Mouse (Mus musculus) left cerebral cortex, postnatal 4 days (tissue): ENCODE data around the gene Gm10382. TPM values are rescaled to one million over a fixed set of nuclear protein-coding genes. Genes with fewer than 3 reads are reported as not detected.
A peak's percentile ranks its signal among the peaks of the same experiment; 100 is the strongest.

Experiments used
- DNase-seq: peaks from one replicate; pipeline ENCODE4 v3.0.0-alpha.2; 2022
- intact Hi-C: fragments of 180-260 bp; cut with DNase I; formaldehyde crosslinking; loops from one replicate; pipeline ENCODE4 v1.15.1; 2025
- total RNA-seq, 2 experiments: library from RNA; stranded (reverse); gene quantifications; 2 replicates each; pipeline ENCODE4 v1.2.3; 2021

Gene Gm10382
- under 1 TPM; 0.48 to 0.52 TPM for total RNA-seq

- intact Hi-C loops: no loop called here
- peak; percentile 82 for DNase-seq
Measured at GRCm38 (mm10) chr5:125389131-125389578, at the start of gene Gm10382. Gm10382 (plus strand) TSS chr5:125389322.

DNA sequence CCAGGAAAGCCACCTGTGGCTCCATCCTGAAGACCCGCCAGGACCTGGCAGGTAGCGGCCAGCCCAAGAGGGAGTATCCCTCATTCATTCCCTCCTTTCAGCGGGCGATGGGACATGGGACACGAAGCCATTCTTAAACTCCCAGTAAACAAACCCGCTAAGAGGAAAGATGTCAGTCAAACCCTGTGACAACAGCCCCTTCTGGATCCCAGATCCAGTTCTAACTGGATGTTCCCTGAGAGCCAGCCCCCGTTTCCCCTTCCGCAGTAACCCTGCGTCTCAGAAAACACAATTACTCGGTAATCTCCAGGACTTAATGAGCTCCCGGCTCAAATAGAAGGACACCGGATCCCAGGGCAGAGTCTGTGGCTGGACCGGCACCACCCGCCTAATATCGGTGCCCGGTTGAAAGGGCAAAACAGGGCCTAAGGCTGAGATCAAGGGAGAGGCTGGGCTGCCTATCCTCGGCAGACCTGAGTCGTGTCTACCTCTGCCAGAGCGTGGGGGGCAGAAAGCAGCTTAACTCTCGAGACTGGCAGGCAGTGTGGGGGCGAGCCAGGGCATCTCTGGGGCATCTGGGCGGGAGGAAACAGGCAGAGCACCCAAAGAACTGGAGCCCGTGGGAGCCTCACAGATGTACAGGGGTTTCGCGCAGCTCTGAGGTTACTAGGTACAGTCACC, 49.1 kb upstream of the Gm10382 start:
- no peak for DNase-seq
- intact Hi-C loops: loop anchor here (10.0 kb wide), 1 partner anchor 55 kb away; no protein-coding TSS in a partner anchor

DNA sequence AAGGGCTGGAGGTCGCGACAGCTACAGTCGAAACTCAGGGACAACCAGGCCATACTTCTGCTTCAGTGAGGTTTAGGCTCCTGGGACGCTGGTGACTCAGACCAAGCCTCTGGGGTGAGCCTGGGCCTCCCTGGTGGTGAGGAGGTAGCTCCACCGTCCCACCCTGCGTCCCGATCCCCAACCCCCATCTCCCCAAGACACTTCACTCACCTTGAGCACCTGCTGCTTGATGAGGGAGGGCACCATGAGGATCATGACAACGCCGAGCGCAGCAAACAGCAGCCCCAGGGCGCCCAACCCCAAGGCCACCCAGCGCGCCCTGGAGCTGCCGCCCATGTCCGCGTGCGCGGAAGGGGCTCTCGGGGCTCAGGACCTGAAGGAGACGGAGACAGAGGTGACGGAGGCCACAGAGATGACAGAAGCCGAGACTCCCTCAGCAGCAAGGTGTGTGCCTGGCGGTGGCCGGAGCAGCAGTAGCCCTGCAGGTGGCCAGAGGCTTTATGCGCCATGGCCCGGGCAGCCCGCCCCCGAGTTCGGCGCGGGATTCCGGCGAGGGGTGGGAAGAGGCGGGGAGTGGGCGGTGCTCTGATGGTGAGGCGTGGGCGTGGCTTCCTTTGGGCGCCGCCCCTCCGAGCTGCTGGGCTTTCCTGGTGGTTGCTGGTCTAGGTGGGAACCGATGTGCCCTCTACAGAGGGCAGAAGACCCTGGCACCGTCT, 48.4 kb upstream of the Gm10382 start, which contains the start of gene Scarb1:
Gene Scarb1 (minus strand): TSS at position 548 of the 716 bp plus-strand sequence.
- DNase-seq: peak; percentile 85
- intact Hi-C loops: loop anchor here (10.0 kb wide), 1 partner anchor 56 kb away; no protein-coding TSS in a partner anchor

DNA sequence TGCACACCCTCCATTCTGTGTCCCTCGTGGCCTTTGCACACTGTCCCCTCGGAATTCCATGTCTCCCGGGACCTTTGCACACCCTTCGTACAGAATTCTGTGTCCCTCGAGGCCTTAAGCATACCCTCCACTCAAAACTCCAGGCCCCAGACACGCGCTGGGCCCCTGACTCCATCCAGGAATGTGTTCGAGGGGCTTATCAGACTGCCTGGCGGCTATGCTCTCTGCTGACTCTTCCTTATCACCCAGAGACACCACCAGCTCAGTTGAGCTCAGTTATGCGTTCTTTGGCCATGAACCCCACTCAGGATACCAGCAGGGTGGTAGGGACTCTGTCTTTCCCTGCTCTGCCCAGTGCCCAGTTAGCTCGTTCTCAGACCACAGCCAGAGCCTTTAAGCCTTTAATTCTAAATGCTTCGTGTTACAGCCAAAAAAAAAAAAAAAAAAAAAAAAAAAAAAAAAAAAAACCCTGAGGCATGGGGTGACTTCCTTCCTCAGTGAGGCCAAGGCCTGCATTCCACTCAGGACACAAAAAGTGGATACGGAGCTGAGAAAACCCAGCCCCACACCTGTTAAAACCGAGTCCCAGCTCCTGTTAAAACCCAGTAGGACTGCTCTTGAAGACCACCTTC, 47.5 kb upstream of the Gm10382 start:
- intact Hi-C loops: loop anchor here (10.0 kb wide), 1 partner anchor 57 kb away; no protein-coding TSS in a partner anchor
- DNase-seq: no peak

GRCm38 (mm10) chr5:125344296-125344695, 44.8 kb upstream of the Gm10382 start:
- no peak for DNase-seq
- intact Hi-C loops: loop anchor here (10.0 kb wide), 1 partner anchor 59 kb away; no protein-coding TSS in a partner anchor

- no peak for DNase-seq
- intact Hi-C loops: loop anchor here (10.0 kb wide), 1 partner anchor 63 kb away; no protein-coding TSS in a partner anchor
Measured at GRCm38 (mm10) chr5:125348067-125348466, 41.1 kb upstream of the Gm10382 start.

DNA sequence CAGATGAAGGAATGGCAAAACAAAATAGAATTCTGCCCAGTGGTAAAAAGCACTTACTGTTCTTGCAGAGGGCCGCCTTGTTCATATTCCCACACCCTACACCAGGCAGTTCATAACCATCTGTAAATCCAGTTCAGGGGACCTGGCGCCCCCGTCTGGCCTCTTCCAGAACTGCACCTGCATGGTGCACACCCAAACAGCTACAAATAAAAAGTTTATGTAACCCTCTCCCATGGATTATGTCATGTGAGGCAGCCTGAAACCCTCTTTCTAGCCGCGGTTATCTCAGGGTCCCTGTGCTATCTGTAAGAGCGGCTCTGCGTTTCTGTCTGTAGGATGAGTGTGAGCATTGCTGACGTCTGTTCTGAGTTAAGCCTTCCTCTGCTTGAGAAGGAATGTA, 40.6 kb upstream of the Gm10382 start:
- intact Hi-C loops: loop anchor here (10.0 kb wide), 1 partner anchor 64 kb away; no protein-coding TSS in a partner anchor
- peak; percentile 61 for DNase-seq

GRCm38 (mm10) chr5:125349391-125349790, 39.7 kb upstream of the Gm10382 start:
- intact Hi-C loops: loop anchor here (10.0 kb wide), 1 partner anchor 65 kb away; no protein-coding TSS in a partner anchor
- DNase-seq: no peak

- DNase-seq: no peak
- intact Hi-C loops: no loop called here
Measured at GRCm38 (mm10) chr5:125351057-125351456, 38.1 kb upstream of the Gm10382 start.

DNA sequence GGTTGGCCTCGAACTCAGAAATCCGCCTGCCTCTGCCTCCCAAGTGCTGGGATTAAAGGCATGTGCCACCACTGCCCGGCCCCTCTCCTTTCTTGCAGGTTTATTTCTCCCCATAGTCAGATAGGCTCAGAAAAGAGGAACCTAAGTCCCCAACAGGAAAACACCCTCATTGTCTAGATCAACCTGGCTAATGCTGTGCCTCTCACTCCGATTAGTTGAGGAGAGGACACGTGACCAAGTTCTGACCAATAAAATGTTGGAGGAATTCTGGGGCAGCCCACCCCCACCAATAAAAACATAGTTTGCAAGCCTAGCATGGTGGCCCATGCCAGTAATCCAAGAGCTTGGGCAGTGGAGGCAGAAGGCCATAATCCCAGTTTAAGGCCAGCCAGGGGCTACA, 37.2 kb upstream of the Gm10382 start:
- no peak for DNase-seq
- intact Hi-C loops: no loop called here

DNA sequence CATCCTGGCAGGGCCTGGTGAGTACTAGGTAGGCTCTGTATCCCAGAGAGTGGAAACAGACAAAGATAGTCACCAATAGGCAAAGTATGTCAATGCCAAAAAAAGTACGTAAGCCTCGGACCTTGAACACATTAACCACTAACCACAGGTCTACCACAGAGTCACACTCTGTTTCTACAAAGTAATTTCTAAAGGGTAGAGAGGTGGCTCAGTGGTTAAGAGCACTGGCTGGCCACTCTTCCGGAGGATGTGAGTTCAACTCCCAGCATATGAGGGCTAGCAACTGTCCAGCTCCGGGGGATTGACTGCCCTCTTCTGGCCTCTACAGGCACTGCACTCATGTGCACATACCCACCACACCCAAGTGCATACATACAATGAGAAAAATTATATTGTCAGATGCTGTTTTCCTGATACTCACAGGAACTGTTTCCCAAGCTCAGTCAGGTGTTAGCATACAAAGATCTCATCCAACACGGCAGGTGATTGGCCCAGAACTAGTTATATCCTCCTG, 36.3 kb upstream of the Gm10382 start:
- intact Hi-C loops: no loop called here
- DNase-seq: no peak

- intact Hi-C loops: no loop called here
- no peak for DNase-seq
Measured at GRCm38 (mm10) chr5:125354885-125355492, 34.1 kb upstream of the Gm10382 start.

GRCm38 (mm10) chr5:125355650-125356049, 33.5 kb upstream of the Gm10382 start:
- DNase-seq: no peak
- intact Hi-C loops: no loop called here

GRCm38 (mm10) chr5:125357543-125358269, 31.4 kb upstream of the Gm10382 start:
- no peak for DNase-seq
- intact Hi-C loops: no loop called here

- intact Hi-C loops: no loop called here
- DNase-seq: no peak
Measured at GRCm38 (mm10) chr5:125358270-125358608, 30.9 kb upstream of the Gm10382 start.

- DNase-seq: peak; percentile 64
- intact Hi-C loops: no loop called here
Measured at GRCm38 (mm10) chr5:125360566-125360965, 28.6 kb upstream of the Gm10382 start.

DNA sequence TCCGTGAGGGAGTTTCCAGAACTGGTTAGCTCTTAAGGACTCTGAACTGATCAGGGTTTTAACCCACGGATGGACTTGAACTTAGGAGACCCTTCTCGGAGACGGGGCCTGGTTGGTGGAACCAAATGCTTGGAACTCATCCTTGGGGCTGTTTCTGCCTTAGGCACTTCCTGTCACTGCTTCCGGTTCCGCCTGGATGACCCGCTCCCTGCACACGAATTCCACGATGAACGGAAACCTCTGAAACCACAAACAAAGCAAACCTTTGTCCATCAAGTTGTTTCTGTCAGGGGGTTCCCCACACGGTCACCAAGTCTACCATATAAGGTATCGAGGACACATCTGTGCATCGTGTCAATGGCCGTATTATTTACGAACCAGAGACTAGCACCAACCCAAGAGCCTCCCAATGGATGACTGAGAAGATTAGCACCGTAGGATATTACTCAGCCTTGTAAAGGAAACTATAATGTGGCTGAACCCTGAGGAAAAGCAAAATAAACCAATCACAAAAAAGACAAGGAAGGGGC, 28.1 kb upstream of the Gm10382 start:
- intact Hi-C loops: no loop called here

GRCm38 (mm10) chr5:125363894-125364293, 25.2 kb upstream of the Gm10382 start:
- no peak for DNase-seq
- intact Hi-C loops: no loop called here

More for the DNA sequence above, 28.1 kb upstream of the Gm10382 start:
- no peak for DNase-seq

DNA sequence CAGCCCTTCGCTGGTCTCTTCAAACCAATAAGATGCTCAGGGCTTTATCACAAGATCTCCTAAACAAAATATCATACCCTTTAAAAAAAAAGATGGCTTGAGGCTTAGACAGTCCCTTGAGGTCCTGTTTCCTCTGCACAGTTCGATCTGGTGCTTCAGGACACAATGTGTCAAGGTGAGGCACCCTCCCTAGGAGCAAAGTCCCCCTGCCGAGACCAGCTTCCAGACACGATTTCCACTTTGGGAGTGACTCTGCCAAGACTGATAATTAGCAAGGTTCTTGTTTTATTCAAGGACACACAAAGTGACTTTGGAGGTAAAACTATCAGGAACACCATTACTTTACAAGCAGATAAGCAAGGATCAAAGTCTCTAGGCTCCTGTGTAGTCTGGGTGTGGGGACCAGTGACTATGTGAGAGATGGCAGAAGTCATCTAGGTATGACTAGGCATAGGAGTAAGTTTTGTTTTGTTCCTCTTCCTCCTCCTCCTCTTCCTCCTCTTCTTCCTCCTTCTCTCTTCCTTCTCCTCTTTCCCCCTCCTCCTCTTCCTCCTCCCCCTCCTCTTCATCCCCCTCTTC, 24.2 kb upstream of the Gm10382 start:
- intact Hi-C loops: loop anchor here (5.0 kb wide), 1 partner anchor 93 kb away; no protein-coding TSS in a partner anchor
- no peak for DNase-seq
